Mouse (Mus musculus) bone marrow, adult 2 months (tissue): ENCODE measurements around the gene Ppp1r13b.

ENCODE experiments used
- CTCF ChIP-seq: fragments of 200-500 bp; IDR thresholded peaks from 2 replicates; pipeline ENCODE4 v1.5.1; 2011; ENCODE audit warnings: low read length, control low read depth; ENCODE audit not compliant: control insufficient read depth, insufficient read depth
- POLR2A ChIP-seq: fragments of 200-500 bp; IDR thresholded peaks from 2 replicates; pipeline ENCODE4 v1.6.1; 2011; ENCODE audit warnings: low read depth, mild to moderate bottlenecking, control low read depth, low read length, borderline replicate concordance; ENCODE audit not compliant: control insufficient read depth

DNA sequence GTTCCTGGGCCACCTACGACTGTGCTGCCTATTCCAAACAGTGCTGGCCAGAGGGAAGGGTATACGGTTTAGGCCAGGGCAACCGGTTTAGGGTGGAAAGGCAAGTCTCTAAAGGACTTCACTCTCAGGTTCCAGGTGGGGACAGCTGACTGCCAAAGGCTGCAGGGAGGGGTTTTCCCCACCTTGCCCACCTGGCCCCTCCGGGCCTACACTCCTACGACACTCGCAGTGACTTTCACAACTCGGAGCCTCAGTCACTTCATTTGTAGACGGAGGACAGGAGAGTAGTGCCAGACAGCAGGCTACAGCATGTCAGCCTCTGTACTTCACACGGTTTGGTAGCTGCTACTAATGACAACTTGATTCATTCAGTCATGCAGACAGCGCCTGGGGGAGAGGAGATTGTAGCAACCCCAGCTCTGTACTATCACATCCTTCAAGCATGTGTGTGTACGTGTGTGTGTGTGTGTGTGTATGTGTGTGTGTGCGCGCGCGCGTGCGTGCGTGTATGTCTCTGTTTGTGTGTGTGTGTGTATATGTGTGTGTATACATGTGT, 20.6 kb upstream of the Ppp1r13b start:
- TF ChIP-seq POLR2A (no peak), CTCF (no peak)
